Mouse (Mus musculus) cerebellum, postnatal 36 days (tissue): Measurements from ENCODE around the gene Znfx1.

ENCODE experiments used
- DNase-seq, 2 experiments: peaks; one replicate each; pipeline ENCODE4 v3.0.0; 2021 to 2022; ENCODE audit warnings: mixed read lengths in 2 of 2

Znfx1 gene

GRCm38 (mm10) chr2:167071641-167072601, 9.1 kb upstream of the Znfx1 start:
- DNase-seq: peak; percentile 93

DNA sequence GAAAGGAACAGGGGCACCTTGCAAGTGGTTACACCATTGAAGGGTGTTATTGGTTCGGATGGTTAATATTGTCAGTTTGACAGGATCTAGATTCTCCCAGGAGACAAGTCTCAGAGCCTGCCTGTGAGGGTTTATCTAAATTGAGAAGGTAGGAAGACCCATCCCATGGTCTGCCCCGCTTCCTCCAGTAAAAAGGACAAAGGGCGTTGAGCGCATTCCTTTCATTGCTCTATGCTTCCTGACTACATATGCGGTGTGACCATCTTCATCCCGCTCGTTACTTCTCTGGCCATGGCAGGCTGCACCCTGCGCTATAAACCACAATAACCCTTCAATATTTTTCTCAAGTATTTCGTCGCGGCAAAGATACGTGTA, 8.4 kb upstream of the Znfx1 start:
- no peak for DNase-seq

GRCm38 (mm10) chr2:167070341-167070740, 7.5 kb upstream of the Znfx1 start:
- peak; percentile 67 to 70 for DNase-seq

DNA sequence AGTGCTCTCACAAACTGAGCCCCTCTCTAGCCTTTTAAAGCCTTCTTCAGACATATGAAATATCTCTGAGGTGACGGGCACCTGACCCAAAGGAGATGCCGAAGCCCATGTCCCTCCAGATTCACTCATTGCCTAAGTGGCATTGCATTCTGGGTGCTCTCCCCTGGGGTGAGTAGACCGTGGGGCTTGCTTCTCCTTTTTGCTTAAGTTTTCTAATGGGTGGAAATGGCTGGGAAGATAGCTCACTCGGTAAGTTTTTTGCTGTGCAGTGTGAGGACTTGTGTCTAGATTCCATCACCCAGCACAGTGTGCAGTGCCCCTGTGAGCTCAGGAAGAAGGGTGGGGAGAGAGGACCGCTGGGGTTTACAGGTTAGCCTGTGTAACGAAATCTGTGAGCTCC, 4.8 kb upstream of the Znfx1 start:
- DNase-seq: no peak

GRCm38 (mm10) chr2:167066528-167067516, 4.0 kb upstream of the Znfx1 start:
- DNase-seq: no peak

GRCm38 (mm10) chr2:167066031-167066430, 3.2 kb upstream of the Znfx1 start:
- no peak for DNase-seq

- no peak for DNase-seq
Observed at GRCm38 (mm10) chr2:167064601-167065295, 1.9 kb upstream of the Znfx1 start.

- DNase-seq: no peak
Observed at GRCm38 (mm10) chr2:167063906-167064496, 1.2 kb upstream of the Znfx1 start.

- peak in 1 of 2 experiments; percentile 87 for DNase-seq
Observed at GRCm38 (mm10) chr2:167062497-167062911, 311 bp downstream of the Znfx1 start.

GRCm38 (mm10) chr2:167061381-167062034, 1.3 kb downstream of the Znfx1 start:
- peak in 1 of 2 experiments; percentile 13 for DNase-seq

DNA sequence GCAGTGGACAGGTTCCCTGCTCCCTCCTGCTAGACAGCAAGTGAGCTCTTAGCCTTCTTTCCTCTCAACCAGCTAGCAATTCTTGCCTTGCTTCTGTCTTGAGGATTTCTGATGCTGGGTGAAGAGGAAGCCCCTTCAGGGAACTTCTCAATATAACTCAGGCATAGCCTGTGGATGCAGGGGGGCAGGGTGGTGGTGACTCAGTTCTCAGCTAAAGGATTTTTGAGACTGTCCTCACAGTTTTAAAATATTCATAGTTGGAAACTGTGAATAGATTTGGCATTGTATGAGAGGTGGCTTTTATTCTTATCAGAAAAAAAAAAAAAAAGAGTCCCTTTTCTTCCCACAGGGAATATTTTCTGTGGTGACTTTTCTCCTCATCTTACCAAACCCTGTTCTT, 2.1 kb downstream of the Znfx1 start:
- DNase-seq: no peak

- no peak for DNase-seq
Observed at GRCm38 (mm10) chr2:167060360-167060759, 2.5 kb downstream of the Znfx1 start.

GRCm38 (mm10) chr2:167059960-167060359, 2.9 kb downstream of the Znfx1 start:
- no peak for DNase-seq

DNA sequence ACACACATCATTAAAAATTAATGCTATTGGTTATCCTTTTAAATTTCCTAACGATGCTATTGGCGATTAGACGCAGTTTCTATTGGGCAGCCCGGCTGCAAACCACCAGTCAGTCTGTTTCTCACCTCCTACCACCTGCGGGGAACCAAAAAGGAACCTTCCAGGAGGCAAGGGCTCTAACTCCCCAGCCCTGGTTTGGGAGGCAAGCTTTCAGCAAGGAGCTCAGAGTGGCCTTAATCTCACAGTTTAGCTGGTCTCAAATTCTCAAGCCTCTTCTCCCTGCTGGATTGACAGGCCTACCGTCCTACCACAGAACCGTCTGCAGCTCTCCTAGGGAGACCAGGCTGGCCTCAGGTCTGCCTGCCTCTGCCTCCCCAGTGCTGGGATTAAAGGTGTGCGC, 3.3 kb downstream of the Znfx1 start:
- no peak for DNase-seq

GRCm38 (mm10) chr2:167058814-167059387, 3.9 kb downstream of the Znfx1 start:
- DNase-seq: no peak

GRCm38 (mm10) chr2:167058201-167058600, 4.6 kb downstream of the Znfx1 start:
- DNase-seq: no peak

DNA sequence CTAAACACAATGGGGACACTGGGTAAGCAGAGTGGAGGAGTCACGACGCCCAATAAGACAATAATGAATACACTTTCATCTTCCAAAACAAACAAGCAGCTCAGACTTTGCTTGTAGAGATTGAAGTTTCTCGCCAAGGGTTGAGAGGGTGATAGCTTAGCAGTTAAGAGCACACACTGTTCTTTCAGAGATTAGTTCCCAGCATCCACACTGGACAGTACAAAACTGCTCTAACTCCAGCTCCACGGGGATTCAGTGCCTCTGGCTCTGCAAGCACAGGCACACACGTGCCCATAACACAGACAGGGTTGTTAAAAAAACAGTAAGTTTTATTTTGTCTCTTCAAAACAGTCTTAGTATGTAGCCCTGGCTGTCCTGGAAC, 5.9 kb downstream of the Znfx1 start:
- DNase-seq: no peak

DNA sequence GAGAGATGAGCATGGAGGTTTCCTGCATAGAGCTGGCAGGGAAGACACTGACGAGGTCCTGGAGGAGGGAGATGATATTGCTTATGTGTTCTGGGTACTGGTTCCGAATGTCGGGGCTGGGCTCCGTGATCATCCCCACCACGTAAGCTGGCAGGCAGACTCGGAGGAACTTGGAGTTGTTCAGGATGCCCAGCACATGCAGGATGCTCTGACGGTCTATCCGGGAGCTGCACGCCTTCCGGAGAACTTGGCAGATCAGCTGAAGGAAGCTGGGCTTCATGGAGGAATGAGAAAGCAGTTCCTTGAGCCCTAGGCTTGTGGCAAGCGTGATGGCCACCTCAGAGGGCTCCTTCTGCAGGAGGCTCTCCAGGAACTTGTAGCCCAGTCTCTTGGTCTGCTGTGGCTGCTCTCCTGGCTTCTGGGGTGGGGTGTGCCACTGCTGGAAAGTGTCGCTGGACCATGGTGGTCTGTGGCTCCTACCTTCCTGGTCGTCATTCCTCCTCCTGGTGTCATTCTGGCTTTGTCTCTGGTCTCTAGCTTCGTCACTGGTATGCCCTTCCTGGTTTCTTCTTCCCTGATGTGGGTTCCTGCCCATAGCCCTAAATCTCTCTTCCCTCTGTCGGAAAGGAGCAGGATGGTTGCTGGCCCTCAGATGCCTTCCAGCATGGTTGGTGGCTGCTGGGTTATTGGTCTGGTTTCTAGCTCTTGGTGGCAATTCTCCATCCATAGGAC, 6.4 kb downstream of the Znfx1 start:
- DNase-seq: no peak

DNA sequence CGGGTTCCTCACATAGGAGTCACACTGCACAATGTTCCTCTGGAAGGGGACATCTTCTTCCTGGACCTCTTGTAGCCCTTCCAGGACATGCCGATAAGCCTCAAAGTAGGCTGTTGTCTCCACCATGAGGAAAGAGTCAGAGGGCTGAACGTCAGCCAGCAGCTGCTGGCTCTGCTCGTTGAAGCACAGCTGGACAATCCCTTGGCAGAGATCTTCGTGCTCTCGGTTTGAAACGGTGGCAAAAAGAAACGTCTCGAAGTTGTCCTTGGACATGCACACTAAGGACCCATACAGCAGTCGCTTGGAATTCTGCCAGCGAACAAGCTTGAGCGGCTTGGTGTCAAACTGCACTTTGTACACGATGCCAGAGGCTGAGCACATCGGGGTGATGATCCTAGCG, 7.4 kb downstream of the Znfx1 start:
- no peak for DNase-seq

DNA sequence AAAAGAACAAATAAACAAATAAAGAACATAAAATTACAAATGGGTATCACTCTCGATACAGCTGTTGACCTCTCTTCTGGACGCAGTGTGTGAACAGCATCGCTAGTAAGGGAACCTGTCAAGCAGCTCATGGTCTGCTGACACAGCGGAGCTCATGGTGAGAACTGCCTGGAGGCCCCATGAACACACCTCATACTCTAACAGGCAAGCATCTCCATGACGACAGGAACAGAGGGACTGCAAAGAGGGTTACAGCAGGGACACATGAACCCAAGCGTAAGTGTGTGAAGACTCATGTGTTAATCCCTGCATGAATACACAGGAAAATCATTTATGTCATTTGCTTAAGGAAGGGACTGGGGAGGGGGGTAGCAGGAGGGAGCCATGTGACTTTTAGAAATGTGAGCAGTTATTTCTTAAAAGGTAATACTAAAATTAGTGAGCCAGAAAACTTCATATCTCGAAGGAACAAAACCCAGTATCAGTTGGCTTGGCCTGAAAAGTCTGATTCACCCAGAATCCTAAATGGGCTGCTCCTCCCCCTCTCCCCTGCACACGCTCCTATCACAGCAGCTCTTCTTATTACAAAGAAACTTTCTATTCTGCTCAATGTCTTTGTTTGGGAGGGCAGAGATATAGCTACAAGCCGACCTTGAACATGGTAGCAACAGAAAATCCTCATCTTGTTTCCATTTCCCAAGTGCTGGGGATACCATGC, 9.5 kb downstream of the Znfx1 start:
- DNase-seq: no peak
